Mouse (Mus musculus) spleen, adult 2 months (tissue): Measurements from ENCODE around the gene Otop2.

Experiments
- CTCF ChIP-seq: fragments of 200-500 bp; IDR thresholded peaks from 2 replicates; pipeline ENCODE4 v1.5.1; 2011; ENCODE audit warnings: mild to moderate bottlenecking, inconsistent platforms; ENCODE audit not compliant: insufficient read depth, insufficient read length, insufficient replicate concordance; ENCODE audit errors: extremely low read depth
- POLR2A ChIP-seq: fragments of 200-500 bp; IDR thresholded peaks from 2 replicates; pipeline ENCODE4 v1.6.1; 2011; ENCODE audit warnings: low read depth, low read length, inconsistent platforms

GRCm38 (mm10) chr11:115329339-115329738 is 22.4 kb downstream of the Otop2 start:
- TF ChIP-seq CTCF (0 out of 2 replicates have a peak, but pooled peaks have one; percentile 3), POLR2A (no peak)
